Mouse (Mus musculus): ENCODE measurements around the gene Sh3tc1. TPM values are rescaled to one million over a fixed set of nuclear protein-coding genes. Genes with fewer than 3 reads are reported as not detected.

Sh3tc1 gene
- polyA plus RNA-seq, 1 experiment from 2014 or later: 4.0 TPM

DNA sequence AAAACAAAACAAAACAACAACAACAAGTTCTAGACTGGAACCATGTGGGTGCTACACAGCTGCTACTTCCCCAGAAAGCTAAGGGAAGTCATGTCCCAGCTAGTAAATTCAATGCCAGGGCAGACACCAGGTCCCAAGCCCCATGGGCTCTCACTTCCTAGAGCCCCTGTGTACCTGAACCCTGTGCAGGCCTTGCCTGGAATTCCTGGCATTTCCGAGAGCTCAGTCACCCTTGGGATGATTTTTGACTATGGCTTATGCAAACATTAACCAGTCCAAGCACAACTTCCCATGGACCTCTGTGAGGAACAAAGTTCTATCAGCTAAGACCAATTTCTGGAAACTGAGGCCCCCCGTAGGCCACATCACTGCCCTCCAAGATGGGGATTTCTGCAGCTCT lies 6.3 kb downstream of the Sh3tc1 start:
- no peak overlapping the region for H3K4me2 ChIP-seq
- no peak overlapping the region for H3K27ac ChIP-seq (ENCODE audit: low read depth, low read length)
- ATAC-seq (replicated peaks; ENCODE audit: low FRiP score) (no peak), DNase-seq (ENCODE audit: low spot score) (no peak)
- no peaks in the 10 kb centered on the region for H3K27me3 ChIP-seq (replicated peaks; ENCODE audit: control insufficient read depth, insufficient read depth, low read length)
- H3K9ac ChIP-seq (ENCODE audit: low read depth, low read length): no peak overlapping the region
- no peaks in the 10 kb centered on the region for H3K4me1 ChIP-seq (replicated peaks; ENCODE audit: control insufficient read depth, insufficient read depth, low read length)
- H3K4me3 ChIP-seq (ENCODE audit: low read depth, low read length): no peak overlapping the region
- WGBS: 69% methylated on average over 2 of the region's 2 CpGs
- H3K36me3 ChIP-seq (ENCODE audit: control insufficient read depth, insufficient read depth, low read length): no peaks in the 10 kb centered on the region
- no peaks in the 10 kb centered on the region for H3K9me3 ChIP-seq (ENCODE audit: control insufficient read depth, low read length)

GRCm38 (mm10) chr5:35731006-35731405 lies 8.8 kb downstream of the Sh3tc1 start:
- Histone ChIP-seq H3K27ac (ENCODE audit: low read depth, low read length) (no peak overlapping the region), H3K36me3 (ENCODE audit: control insufficient read depth, insufficient read depth, low read length) (no peaks in the 10 kb centered on the region), H3K9ac (ENCODE audit: low read depth, low read length) (no peak overlapping the region), H3K4me2 (no peak overlapping the region), H3K9me3 (ENCODE audit: control insufficient read depth, low read length) (no peaks in the 10 kb centered on the region), H3K4me3 (ENCODE audit: low read depth, low read length) (no peak overlapping the region), H3K4me1 (replicated peaks; ENCODE audit: control insufficient read depth, insufficient read depth, low read length) (no peaks in the 10 kb centered on the region), H3K27me3 (replicated peaks; ENCODE audit: control insufficient read depth, insufficient read depth, low read length) (no peaks in the 10 kb centered on the region)
- no peak for DNase-seq (ENCODE audit: low spot score)
- 69% methylated on average over 4 of the region's 4 CpGs for WGBS
- ATAC-seq (replicated peaks; ENCODE audit: low FRiP score): no peak

DNA sequence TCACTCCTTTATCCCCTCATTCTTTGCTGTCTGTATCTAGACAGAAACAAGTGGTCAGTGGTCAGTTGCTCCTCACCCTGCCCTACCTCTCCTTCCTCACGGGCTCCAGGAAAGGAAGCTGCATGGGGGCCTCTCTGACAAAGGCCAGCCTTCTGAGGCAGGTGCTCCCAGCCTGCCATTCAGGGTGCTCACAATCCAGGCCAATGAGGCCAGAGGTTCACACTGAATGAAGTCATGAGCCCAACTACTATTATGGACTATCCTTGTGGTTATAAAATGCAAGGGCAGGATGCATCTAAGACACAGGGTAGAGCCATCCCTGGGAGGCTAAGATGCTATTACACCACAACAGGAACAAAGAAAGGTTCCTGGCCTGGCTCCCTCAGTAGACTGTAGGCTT lies 9.2 kb downstream of the Sh3tc1 start:
- Histone ChIP-seq H3K27me3 (replicated peaks; ENCODE audit: control insufficient read depth, insufficient read depth, low read length) (no peaks in the 10 kb centered on the region), H3K4me1 (replicated peaks; ENCODE audit: control insufficient read depth, insufficient read depth, low read length) (no peaks in the 10 kb centered on the region), H3K9me3 (ENCODE audit: control insufficient read depth, low read length) (no peaks in the 10 kb centered on the region), H3K4me3 (ENCODE audit: low read depth, low read length) (no peak overlapping the region), H3K9ac (ENCODE audit: low read depth, low read length) (no peak overlapping the region), H3K27ac (ENCODE audit: low read depth, low read length) (no peak overlapping the region), H3K36me3 (ENCODE audit: control insufficient read depth, insufficient read depth, low read length) (no peaks in the 10 kb centered on the region), H3K4me2 (no peak overlapping the region)
- DNase-seq (ENCODE audit: low spot score) (no peak), ATAC-seq (replicated peaks; ENCODE audit: low FRiP score) (no peak)
- WGBS: 44% methylated on average over 1 of the region's 1 CpGs

DNA sequence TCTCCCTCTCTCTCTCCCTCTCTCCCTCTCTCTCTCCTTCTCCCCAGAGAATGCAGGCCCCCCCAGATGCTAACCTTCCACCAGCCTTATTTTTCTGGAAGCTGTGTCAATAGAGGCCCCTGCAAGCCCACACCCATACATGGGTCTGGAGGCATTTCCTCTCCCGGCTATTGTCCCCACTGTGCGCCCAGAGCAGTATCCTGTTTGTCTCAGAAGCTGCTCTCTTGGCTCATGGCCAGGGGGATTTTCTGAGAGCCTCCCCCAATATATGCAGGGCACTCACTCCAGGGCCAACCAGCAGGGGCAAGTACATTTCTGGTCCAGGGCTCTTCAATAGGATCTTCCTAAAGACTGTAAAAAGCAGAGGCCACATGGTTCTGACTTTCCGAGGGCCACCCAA lies 9.9 kb downstream of the Sh3tc1 start:
- H3K4me2 ChIP-seq: no peak overlapping the region
- H3K4me1 ChIP-seq (replicated peaks; ENCODE audit: control insufficient read depth, insufficient read depth, low read length): no peaks in the 10 kb centered on the region
- no peak; the same call in 1 of the 2 replicates for ATAC-seq (replicated peaks; ENCODE audit: low FRiP score)

DNA sequence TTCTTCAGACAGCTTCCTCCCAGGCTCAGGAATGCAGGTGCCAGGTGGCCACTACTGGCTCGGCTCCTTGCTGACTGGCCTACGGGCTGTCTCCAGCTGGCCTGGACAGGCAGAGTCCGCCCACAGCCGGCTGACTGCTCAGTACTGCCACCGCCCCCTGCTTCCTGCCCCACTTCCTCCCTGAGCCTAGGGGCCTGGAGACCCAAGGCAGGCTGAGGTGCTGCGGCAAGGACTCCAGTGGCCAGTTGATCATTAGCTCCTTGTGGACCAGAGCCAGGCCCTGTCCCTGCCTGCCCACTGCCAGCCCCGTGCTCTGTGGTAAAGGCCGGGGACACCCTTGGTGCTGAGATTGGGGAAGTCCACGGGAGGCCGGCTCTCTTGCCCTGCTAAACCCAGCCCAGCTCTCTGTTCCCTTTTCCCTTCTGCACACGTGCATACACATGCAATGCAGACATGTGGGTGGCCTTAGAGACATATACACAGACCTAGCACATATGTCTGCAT lies 10.8 kb downstream of the Sh3tc1 start:
- DNase-seq (ENCODE audit: low spot score) (peak; percentile 49), ATAC-seq (replicated peaks; ENCODE audit: low FRiP score) (peak; percentile 76)
- Histone ChIP-seq H3K9me3 (ENCODE audit: control insufficient read depth, low read length) (no peaks in the 10 kb centered on the region), H3K4me2 (peak overlapping the region; percentile 44), H3K4me3 (ENCODE audit: low read depth, low read length) (peak overlapping the region; percentile 14; the same call in 1 of the 2 replicates), H3K36me3 (ENCODE audit: control insufficient read depth, insufficient read depth, low read length) (no peaks in the 10 kb centered on the region), H3K9ac (ENCODE audit: low read depth, low read length) (no peak overlapping the region), H3K27ac (ENCODE audit: low read depth, low read length) (peak overlapping the region; percentile 17; the same call in 1 of the 2 replicates), H3K27me3 (replicated peaks; ENCODE audit: control insufficient read depth, insufficient read depth, low read length) (no peaks in the 10 kb centered on the region), H3K4me1 (replicated peaks; ENCODE audit: control insufficient read depth, insufficient read depth, low read length) (no peaks in the 10 kb centered on the region)
- WGBS: 27% methylated on average over 11 of the region's 11 CpGs

More for the DNA sequence above, 9.9 kb downstream of the Sh3tc1 start:
- no peak for DNase-seq (ENCODE audit: low spot score)
- Histone ChIP-seq H3K36me3 (ENCODE audit: control insufficient read depth, insufficient read depth, low read length) (no peaks in the 10 kb centered on the region), H3K27me3 (replicated peaks; ENCODE audit: control insufficient read depth, insufficient read depth, low read length) (no peaks in the 10 kb centered on the region), H3K9me3 (ENCODE audit: control insufficient read depth, low read length) (no peaks in the 10 kb centered on the region), H3K27ac (ENCODE audit: low read depth, low read length) (peak overlapping the region; percentile 17; the same call in 1 of the 2 replicates), H3K9ac (ENCODE audit: low read depth, low read length) (no peak overlapping the region), H3K4me3 (ENCODE audit: low read depth, low read length) (no peak overlapping the region)
- 68% methylated on average over 3 of the region's 3 CpGs for WGBS

DNA sequence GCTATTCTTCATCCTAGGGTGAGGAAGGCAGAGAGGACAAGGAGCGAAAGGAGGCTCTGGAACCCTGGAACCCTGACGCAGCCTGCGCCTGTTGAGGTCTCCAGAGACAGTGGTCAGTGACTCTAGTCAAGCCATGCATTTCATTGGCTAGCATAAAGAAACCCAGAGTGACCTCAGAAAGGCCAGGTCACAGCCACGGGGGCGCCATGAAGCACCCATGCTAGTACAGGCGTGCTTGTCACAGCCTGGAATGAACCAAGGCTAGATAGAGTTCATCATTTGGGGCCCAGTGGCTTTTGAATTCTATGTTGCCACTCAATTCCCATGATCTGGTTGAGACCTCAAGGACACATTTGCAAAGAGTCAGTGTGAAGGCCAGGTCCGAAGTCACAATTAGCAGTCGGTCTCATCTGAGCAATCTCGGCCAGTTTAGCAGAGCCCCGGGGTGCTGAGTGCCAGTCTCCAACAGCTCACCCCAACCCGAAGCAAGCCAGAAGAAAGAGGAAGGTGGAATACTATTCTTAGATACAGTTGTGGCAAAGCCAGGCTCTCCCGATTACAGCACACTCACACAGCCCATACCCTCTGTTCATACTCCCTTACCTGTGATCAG lies 11.3 kb downstream of the Sh3tc1 start:
- Histone ChIP-seq H3K4me2 (peak overlapping the region; percentile 44), H3K27ac (ENCODE audit: low read depth, low read length) (no peak overlapping the region), H3K9ac (ENCODE audit: low read depth, low read length) (no peak overlapping the region), H3K4me1 (replicated peaks; ENCODE audit: control insufficient read depth, insufficient read depth, low read length) (no peaks in the 10 kb centered on the region; the same call in 1 of the 2 replicates), H3K27me3 (replicated peaks; ENCODE audit: control insufficient read depth, insufficient read depth, low read length) (no peaks in the 10 kb centered on the region), H3K36me3 (ENCODE audit: control insufficient read depth, insufficient read depth, low read length) (no peaks in the 10 kb centered on the region), H3K9me3 (ENCODE audit: control insufficient read depth, low read length) (no peaks in the 10 kb centered on the region), H3K4me3 (ENCODE audit: low read depth, low read length) (peak overlapping the region; percentile 14)
- WGBS: 58% methylated on average over 12 of the region's 12 CpGs
- DNase-seq (ENCODE audit: low spot score) (no peak), ATAC-seq (replicated peaks; ENCODE audit: low FRiP score) (peak; percentile 35; the same call in 1 of the 2 replicates)

- 82% methylated on average over 5 of the region's 5 CpGs for WGBS
- Histone ChIP-seq H3K4me2 (no peak overlapping the region; the same call in 1 of the 2 replicates), H3K27me3 (replicated peaks; ENCODE audit: control insufficient read depth, insufficient read depth, low read length) (no peaks in the 10 kb centered on the region), H3K27ac (ENCODE audit: low read depth, low read length) (no peak overlapping the region), H3K36me3 (ENCODE audit: control insufficient read depth, insufficient read depth, low read length) (no peaks in the 10 kb centered on the region), H3K9me3 (ENCODE audit: control insufficient read depth, low read length) (no peaks in the 10 kb centered on the region), H3K4me1 (replicated peaks; ENCODE audit: control insufficient read depth, insufficient read depth, low read length) (peaks cover 5% of the 10 kb centered on the region; the same call in 1 of the 2 replicates), H3K9ac (ENCODE audit: low read depth, low read length) (no peak overlapping the region), H3K4me3 (ENCODE audit: low read depth, low read length) (no peak overlapping the region; the same call in 1 of the 2 replicates)
- no peak for ATAC-seq (replicated peaks; ENCODE audit: low FRiP score)
- no peak for DNase-seq (ENCODE audit: low spot score)
These were observed 12.3 kb downstream of the Sh3tc1 start for GRCm38 (mm10) chr5:35727447-35727846.

DNA sequence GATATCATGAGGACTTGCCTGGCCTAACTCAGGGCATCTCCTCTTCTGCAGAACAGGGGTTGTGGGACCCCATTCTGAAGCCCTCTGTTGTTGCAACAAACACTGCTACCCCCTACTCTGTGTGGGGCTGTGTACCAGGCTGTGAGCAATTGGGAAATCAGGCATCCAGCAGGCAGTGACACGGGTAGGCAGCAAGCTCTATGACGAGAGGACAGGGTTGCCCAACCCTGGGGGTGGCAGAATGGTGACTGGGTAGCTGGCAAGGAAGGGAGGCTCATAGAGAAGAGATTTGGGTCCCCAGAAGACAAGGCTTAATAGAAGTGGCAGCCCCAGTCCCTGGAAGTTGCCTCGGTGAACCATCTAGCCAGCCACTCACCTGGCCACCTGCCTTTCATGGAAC lies 13.9 kb downstream of the Sh3tc1 start:
- H3K4me1 ChIP-seq (replicated peaks; ENCODE audit: control insufficient read depth, insufficient read depth, low read length): peaks cover 6% of the 10 kb centered on the region; the same call in 1 of the 2 replicates
- no peaks in the 10 kb centered on the region for H3K9me3 ChIP-seq (ENCODE audit: control insufficient read depth, low read length)
- H3K4me2 ChIP-seq: no peak overlapping the region
- H3K4me3 ChIP-seq (ENCODE audit: low read depth, low read length): no peak overlapping the region
- H3K36me3 ChIP-seq (ENCODE audit: control insufficient read depth, insufficient read depth, low read length): no peaks in the 10 kb centered on the region
- no peak overlapping the region for H3K9ac ChIP-seq (ENCODE audit: low read depth, low read length)
- WGBS: 79% methylated on average over 3 of the region's 3 CpGs
- no peak for ATAC-seq (replicated peaks; ENCODE audit: low FRiP score)
- H3K27me3 ChIP-seq (replicated peaks; ENCODE audit: control insufficient read depth, insufficient read depth, low read length): no peaks in the 10 kb centered on the region
- no peak overlapping the region for H3K27ac ChIP-seq (ENCODE audit: low read depth, low read length)
- DNase-seq (ENCODE audit: low spot score): no peak

DNA sequence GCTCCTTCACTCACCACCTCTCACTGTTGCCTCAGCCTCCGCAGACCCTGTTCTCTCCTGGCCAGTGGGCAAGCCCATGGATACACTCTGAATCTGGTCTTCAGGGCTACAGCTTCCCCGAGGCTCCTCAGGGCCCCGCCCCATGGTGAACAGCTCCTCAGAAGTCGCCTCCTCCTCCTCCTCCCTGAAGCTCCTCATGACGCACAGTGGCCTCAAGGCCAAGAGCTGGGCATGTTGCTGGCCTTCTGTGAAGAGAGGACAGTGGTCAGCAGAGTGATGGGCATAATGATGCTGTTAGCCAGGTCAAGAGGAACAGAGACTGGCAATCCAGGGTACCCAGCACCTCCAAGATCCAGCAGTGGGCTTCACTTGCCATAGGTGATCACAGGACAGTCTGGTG lies 15.9 kb downstream of the Sh3tc1 start:
- no peak overlapping the region for H3K4me3 ChIP-seq (ENCODE audit: low read depth, low read length)
- H3K36me3 ChIP-seq (ENCODE audit: control insufficient read depth, insufficient read depth, low read length): no peaks in the 10 kb centered on the region
- peaks cover 6% of the 10 kb centered on the region; the same call in 1 of the 2 replicates for H3K4me1 ChIP-seq (replicated peaks; ENCODE audit: control insufficient read depth, insufficient read depth, low read length)
- no peak for ATAC-seq (replicated peaks; ENCODE audit: low FRiP score)
- no peak overlapping the region for H3K9ac ChIP-seq (ENCODE audit: low read depth, low read length)
- no peak overlapping the region for H3K4me2 ChIP-seq
- WGBS: 63% methylated on average over 5 of the region's 5 CpGs
- H3K27ac ChIP-seq (ENCODE audit: low read depth, low read length): no peak overlapping the region
- H3K9me3 ChIP-seq (ENCODE audit: control insufficient read depth, low read length): no peaks in the 10 kb centered on the region
- DNase-seq (ENCODE audit: low spot score): no peak
- no peaks in the 10 kb centered on the region for H3K27me3 ChIP-seq (replicated peaks; ENCODE audit: control insufficient read depth, insufficient read depth, low read length)

All from liver, embryonic 11.5 days (tissue).